8 mouse cellular contexts compared by ENCODE assay signal in the genomic region with DNA sequence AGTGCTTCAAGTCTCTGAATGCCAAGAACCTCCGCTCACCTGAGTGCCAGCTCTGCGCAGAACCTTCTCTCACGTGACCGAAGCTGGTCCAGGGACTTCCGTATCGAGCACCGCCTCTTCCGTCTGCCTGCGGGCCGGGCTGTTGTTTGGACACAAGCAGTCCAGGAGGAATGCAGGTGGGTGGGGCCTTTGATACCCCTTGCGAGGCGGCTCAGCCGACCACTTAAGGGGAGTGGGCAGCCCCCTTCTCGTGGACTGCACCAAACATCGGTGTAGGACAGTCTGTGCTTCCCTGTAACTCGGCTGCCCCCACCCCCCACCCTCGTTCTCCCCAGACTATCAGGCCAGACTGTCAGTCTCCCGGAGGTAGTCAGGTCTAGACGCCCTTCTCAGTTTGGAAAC. TPM values are rescaled to one million over a fixed set of nuclear protein-coding genes. Genes with fewer than 3 reads are reported as not detected.
DNase-seq lines count a peak whose midpoint lies in the region; ATAC-seq lines count a peak whose summit lies in the region.

Gene Mpv17, minus strand, starts transcription at position 100 of the 402 bp plus-strand sequence.

- peaks cover 23% of the 10 kb centered on the region for H3K36me3 ChIP-seq in lung, embryonic 16.5 days (ENCODE audit: control insufficient read depth, insufficient read depth, low read length)

- H3K27me3 ChIP-seq in lung, embryonic 16.5 days (ENCODE audit: control insufficient read depth, insufficient read depth, low read depth, low read length) = no peaks in the 10 kb centered on the region

- ATAC-seq in hematopoietic stem cell, adult 5-6 weeks (replicated peaks in 1 of 2; ENCODE audit: insufficient read depth in 1 of 2, low FRiP score in 2 of 2, low TSS enrichment in 1 of 2, low read depth in 1 of 2, poor library complexity in 2 of 2, severe bottlenecking in 2 of 2) = peak; percentile 89 to 95
- peak; percentile 96 for ATAC-seq in lung, embryonic 16.5 days (ENCODE audit: low read depth)

- under 1% methylated on average over 19 of the region's 19 CpGs for WGBS in lung, embryonic 16.5 days

- DNase-seq in MEL-GATA-1-ER (ENCODE audit: extremely low read depth, low read depth) = peak; percentile 65
- DNase-seq in cerebellum, adult 8-10 months = peak; percentile 80
- peak; percentile 88 for DNase-seq in forelimb bud, embryonic 11.5 days (ENCODE audit: low read depth, low spot score)
- DNase-seq in layer of hippocampus, adult 9-10 months (ENCODE audit: low spot score) = peak; percentile 66
- DNase-seq in ovary, postnatal 14 days (ENCODE audit: low spot score) = peak; percentile 72
- peak; percentile 76 for DNase-seq in thymus, postnatal 14 days

- peak within 1 kb of the TSS; percentile 75 for H3K27ac ChIP-seq in lung, embryonic 16.5 days (ENCODE audit: low read length)

- peak within 1 kb of the TSS; percentile 72 for H3K4me3 ChIP-seq in lung, embryonic 16.5 days (ENCODE audit: low read length)

- no peaks in the 10 kb centered on the region for H3K9me3 ChIP-seq in lung, embryonic 16.5 days (ENCODE audit: control insufficient read depth, low read length)

- peak within 1 kb of the TSS; percentile 81 for H3K9ac ChIP-seq in lung, embryonic 16.5 days (ENCODE audit: low read length)

- peak within 1 kb of the TSS; percentile 80 for H3K4me2 ChIP-seq in lung, embryonic 16.5 days (ENCODE audit: low read depth, low read length)

- peaks cover 5% of the 10 kb centered on the region for H3K4me1 ChIP-seq in lung, embryonic 16.5 days (replicated peaks; ENCODE audit: control insufficient read depth, insufficient read depth, low read length)

RNA-seq across cellular contexts. Expression of gene Mpv17, which starts in this region (rescaled TPM):
- 32.1 and 51.0 TPM in 2 replicates for total RNA-seq in hematopoietic stem cell, adult 5-6 weeks (2017)
- 59.0 and 61.3 TPM in 2 replicates for polyA plus RNA-seq in lung, embryonic 16.5 days (2015; fragmentation: Nextera tagmentation; extraction: Ambion mirVana)

Comparison
In these comparisons a context has a peak if more than half of its experiments do, and no peak if none do; other contexts are left out.
1. Peak in every context shown above with its lines: DNase-seq, ATAC-seq, H3K4me3 ChIP-seq and H3K27ac ChIP-seq.